Mouse (Mus musculus) liver, postnatal 0 days (tissue): ENCODE measurements around the gene Hs3st6. TPM values are rescaled to one million over a fixed set of nuclear protein-coding genes. Genes with fewer than 3 reads are reported as not detected.

Source experiments
- ATAC-seq: fragments of 200-750 bp; cut with Nextera tagmentation; 2 replicates; pipeline ENCODE4 v1.8.0; 2017; ENCODE audit warnings: mild to moderate bottlenecking, moderate library complexity
- DNase-seq: peaks from one replicate; pipeline ENCODE4 v3.0.0-alpha.2; 2016
- H3K27ac ChIP-seq: fragments of 300-500 bp; sonication (generic); 2 replicates; pipeline ENCODE4 v1.5.1; 2014; ENCODE audit warnings: antibody characterized with exemption, moderate library complexity, mild to moderate bottlenecking, low read depth
- H3K27me3 ChIP-seq: fragments of 300-500 bp; sonication (generic); 2 replicates; pipeline ENCODE4 v1.6.1; 2014; ENCODE audit warnings: low read length, control low read depth, mixed read lengths; ENCODE audit not compliant: insufficient read depth
- H3K36me3 ChIP-seq: fragments of 300-500 bp; sonication (generic); replicated peaks from 2 replicates; pipeline ENCODE4 v1.6.1; 2014; ENCODE audit warnings: mild to moderate bottlenecking, control low read depth, low read length, moderate library complexity, mixed read lengths; ENCODE audit not compliant: insufficient read depth
- H3K4me1 ChIP-seq: fragments of 300-500 bp; sonication (generic); 2 replicates; pipeline ENCODE4 v1.6.1; 2014; ENCODE audit warnings: antibody characterized with exemption, mild to moderate bottlenecking, control low read depth; ENCODE audit not compliant: insufficient read depth
- H3K4me2 ChIP-seq: fragments of 300-500 bp; sonication (generic); 2 replicates; pipeline ENCODE4 v1.6.1; 2014; ENCODE audit warnings: low read depth, mild to moderate bottlenecking, low read length, moderate library complexity, mixed read lengths
- H3K4me3 ChIP-seq: fragments of 300-500 bp; sonication (generic); 2 replicates; pipeline ENCODE4 v1.5.1; 2014; ENCODE audit warnings: low read depth, low read length
- H3K9ac ChIP-seq: fragments of 300-500 bp; sonication (generic); replicated peaks from 2 replicates; pipeline ENCODE4 v1.6.1; 2014; ENCODE audit warnings: mild to moderate bottlenecking, moderate library complexity
- H3K9me3 ChIP-seq: fragments of 300-500 bp; sonication (generic); 2 replicates; pipeline ENCODE4 v1.6.1; 2016; ENCODE audit warnings: mild to moderate bottlenecking, control low read depth, low read length, mixed read lengths
- CTCF ChIP-seq: sonication (generic); IDR thresholded peaks from 2 replicates; pipeline ENCODE4 v1.5.1; 2016; ENCODE audit warnings: antibody characterized with exemption, low read depth
- EP300 ChIP-seq: IDR thresholded peaks from 2 replicates; pipeline ENCODE4 v1.6.1; 2016; ENCODE audit warnings: antibody characterized with exemption, low read depth, mild to moderate bottlenecking
- WGBS: fragments of 180-500 bp; shearing (Covaris S2); extraction: QIAGEN DNeasy Blood & Tissue Kit; methylation state at CpG from one replicate; pipeline ENCODE4 v1.1.7; 2014; ENCODE audit not compliant: insufficient replicate concordance; 5-methylcytosine and 5-hydroxymethylcytosine counted together
- polyA plus RNA-seq: library from polyadenylated mRNA; unstranded; fragments of >200 nt; fragmentation: Nextera tagmentation; extraction: Ambion mirVana; gene quantifications from 2 replicates; pipeline ENCODE4 v1.2.1, GENCODE M21; 2015

The Hs3st6 gene
- polyA plus RNA-seq = 0.20 and 0.64 TPM in 2 replicates

DNA sequence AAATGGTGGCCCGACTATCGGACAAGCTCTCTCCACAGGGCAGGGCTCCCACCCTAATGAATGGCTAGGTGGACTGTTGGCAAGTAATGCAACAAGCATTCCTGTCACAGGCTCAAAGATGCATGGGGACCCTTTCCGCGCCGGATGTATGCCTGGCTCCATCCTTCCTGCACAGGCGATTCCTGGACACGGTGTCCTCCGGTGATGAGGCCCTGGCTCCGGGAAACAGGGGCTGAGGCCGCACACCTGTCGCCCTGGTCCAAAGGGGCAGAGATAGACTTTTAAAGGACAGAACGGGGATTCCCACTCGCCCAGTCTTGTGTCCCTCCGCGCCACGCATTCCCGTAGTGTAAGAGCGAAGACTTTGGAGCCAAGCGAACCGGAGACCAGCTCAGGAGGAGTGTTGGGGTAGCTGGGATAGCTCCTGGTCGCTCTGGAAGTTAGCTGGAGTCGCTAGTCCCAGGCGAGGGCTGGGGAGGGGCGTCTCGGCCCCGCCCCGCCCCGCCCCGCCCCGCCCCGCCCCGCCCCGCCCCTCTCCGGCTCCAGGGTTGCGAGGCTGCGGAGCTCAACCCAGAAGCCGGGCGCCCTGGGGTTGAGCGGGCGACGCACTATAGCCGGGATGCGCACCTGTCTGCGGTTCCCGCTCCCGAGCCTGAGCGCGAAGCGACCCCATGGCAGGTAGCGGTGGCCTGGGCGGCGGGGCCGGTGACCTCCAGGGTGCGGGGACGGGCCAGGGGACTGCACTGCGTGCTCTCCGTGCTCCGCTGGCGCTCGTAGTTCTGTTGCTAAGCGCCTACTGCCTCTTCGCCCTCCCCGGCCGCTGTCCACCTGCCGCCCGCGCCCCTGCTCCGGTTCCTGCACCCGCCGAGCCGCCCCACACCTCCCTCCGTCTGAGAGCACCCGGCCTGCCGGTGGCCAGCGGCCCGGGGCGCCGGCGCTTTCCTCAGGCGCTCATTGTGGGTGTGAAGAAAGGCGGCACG lies at the start of gene Hs3st6:
TSS of gene Hs3st6 (plus strand) at position 574 of the 980 bp plus-strand sequence.
- no peak for TF ChIP-seq CTCF
- no peak for TF ChIP-seq EP300
- Histone ChIP-seq H3K4me3 (peak within 1 kb of the TSS; percentile 54), H3K27me3 (peaks cover 58% of the 10 kb centered on the region), H3K36me3 (no peaks in the 10 kb centered on the region), H3K9me3 (no peaks in the 10 kb centered on the region), H3K27ac (no peak within 1 kb of the TSS), H3K9ac (no peak within 1 kb of the TSS), H3K4me1 (peaks cover 14% of the 10 kb centered on the region), H3K4me2 (peak within 1 kb of the TSS; percentile 86)
- WGBS = 1% methylated on average over 55 of the region's 82 CpGs
- ATAC-seq (peak; percentile 91), DNase-seq (peak; percentile 66)

DNA sequence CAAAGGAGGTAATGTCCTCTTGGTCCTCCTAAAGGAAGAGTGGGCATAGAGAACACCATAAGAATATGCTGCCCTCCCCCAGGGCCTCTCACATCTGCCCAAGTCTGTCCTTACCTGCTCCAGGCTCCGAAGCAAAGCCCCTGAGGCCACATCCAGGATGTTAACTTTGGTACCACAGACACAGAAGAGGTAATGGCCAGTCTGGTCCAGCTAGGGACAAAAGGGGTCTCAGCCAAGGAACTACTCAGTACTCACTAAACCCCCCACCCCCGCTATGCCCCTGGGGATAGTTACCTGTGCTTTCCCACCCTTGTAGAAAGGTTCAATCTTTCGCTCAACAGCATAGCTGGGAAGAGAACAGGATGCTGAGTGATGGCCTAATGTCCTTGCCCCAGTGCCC lies 47.0 kb upstream of the Hs3st6 start:
- H3K27me3 ChIP-seq = no peaks in the 10 kb centered on the region
- H3K36me3 ChIP-seq = peaks cover 28% of the 10 kb centered on the region
- WGBS = 93% methylated on average over 3 of the region's 3 CpGs
- no peak for TF ChIP-seq EP300
- TF ChIP-seq CTCF = no peak
- no peaks in the 10 kb centered on the region for H3K9me3 ChIP-seq
- peaks cover 14% of the 10 kb centered on the region for H3K4me1 ChIP-seq
- no peak overlapping the region for H3K4me3 ChIP-seq
- H3K27ac ChIP-seq = no peak overlapping the region
- ATAC-seq (no peak), DNase-seq (no peak)
- H3K4me2 ChIP-seq = no peak overlapping the region
- no peak overlapping the region for H3K9ac ChIP-seq

DNA sequence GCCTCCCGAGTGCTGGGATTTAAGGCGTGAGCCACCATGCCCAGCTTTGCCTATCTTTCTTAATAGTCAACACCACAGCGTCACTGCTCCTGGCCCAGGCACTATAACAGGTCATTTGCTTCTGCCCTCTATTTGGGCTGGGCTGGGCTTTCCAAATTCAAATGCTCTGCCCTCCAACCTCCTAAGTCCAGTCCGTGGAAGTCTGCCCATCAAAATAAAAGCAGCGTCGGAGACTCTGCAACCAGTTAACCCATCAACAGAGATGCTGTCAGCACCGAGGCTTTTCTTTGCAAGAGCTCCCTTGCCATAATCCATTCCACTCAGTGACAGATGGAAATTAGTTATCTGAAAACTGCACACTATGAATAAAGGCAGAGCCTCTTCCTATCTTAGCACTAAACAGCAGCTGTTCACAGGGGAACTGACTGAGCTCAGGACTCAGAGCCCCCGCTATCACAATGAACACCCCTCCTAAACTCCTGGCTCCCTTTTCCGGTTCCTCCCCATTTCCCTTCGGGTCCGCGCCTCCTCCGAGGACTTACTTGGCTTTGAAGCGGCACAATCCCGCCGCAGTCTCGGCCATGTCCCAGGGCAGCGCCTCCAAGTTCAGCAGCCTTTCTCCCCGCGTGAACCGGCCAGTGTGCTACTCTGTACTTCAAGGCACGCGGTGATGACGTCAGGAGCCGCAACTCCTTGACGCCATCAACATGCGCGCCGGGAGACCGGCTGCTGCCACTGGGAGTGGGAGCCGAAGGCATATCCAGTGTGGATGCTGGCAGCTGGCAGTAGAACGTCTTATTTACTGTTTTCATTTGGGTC lies 45.6 kb upstream of the Hs3st6 start, which contains the start of gene Tbl3:
TSS of gene Tbl3 (minus strand) at position 679 of the 819 bp plus-strand sequence.
- H3K9ac ChIP-seq = peak within 1 kb of the TSS; percentile 82
- H3K4me1 ChIP-seq = peaks cover 14% of the 10 kb centered on the region
- no peaks in the 10 kb centered on the region for H3K9me3 ChIP-seq
- peak; percentile 48; the same call in 1 of the 2 replicates for TF ChIP-seq EP300
- no peak for TF ChIP-seq CTCF
- no peaks in the 10 kb centered on the region for H3K27me3 ChIP-seq
- peaks cover 16% of the 10 kb centered on the region; the same call in 1 of the 2 replicates for H3K36me3 ChIP-seq
- WGBS = 1% methylated on average over 32 of the region's 32 CpGs
- peak within 1 kb of the TSS; percentile 86 for H3K4me3 ChIP-seq
- H3K27ac ChIP-seq = peak within 1 kb of the TSS; percentile 93
- peak; percentile 92 for ATAC-seq
- H3K4me2 ChIP-seq = peak within 1 kb of the TSS; percentile 93
- DNase-seq = peak; percentile 95

DNA sequence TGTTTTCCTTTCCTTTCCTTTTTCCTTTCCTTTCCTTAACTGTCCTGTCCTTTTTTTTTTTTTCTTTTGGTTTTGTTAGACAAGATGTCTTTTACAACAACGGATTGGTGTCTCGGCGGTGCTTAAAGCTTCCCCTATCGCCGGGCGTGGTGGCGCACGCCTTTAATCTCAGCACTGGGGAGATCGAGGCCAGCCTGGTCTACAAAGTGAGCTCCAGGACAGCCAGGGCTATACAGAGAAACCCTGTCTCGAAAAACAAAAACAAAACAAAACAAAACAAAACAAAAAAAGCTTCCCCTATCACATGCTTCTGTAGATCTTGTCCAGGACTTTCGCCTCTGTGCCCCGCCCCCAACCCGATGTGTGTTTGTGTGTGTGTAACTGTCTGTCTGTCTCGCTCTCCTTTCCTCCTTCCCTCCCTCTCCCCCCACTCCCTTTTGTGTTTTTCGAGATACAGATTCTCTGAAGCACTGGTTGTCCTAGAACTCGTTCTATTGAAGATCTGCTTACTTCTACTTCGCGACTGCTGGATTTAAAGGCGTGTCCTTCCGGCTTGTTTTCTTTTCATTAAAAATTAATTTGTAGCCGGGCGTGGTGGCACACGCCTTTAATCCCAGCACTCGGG lies 44.9 kb upstream of the Hs3st6 start:
- WGBS = 1% methylated on average over 24 of the region's 24 CpGs
- Histone ChIP-seq H3K27ac (peak overlapping the region; percentile 93), H3K4me1 (peaks cover 14% of the 10 kb centered on the region), H3K9ac (peak overlapping the region; percentile 82), H3K36me3 (peaks cover 15% of the 10 kb centered on the region; the same call in 1 of the 2 replicates), H3K4me2 (peak overlapping the region; percentile 93), H3K9me3 (no peaks in the 10 kb centered on the region), H3K27me3 (no peaks in the 10 kb centered on the region), H3K4me3 (peak overlapping the region; percentile 86)
- peak; percentile 63 for DNase-seq
- TF ChIP-seq CTCF (no peak), EP300 (0 out of 2 replicates have a peak, but pooled peaks have one; percentile 5)
- peak; percentile 44 for ATAC-seq

DNA sequence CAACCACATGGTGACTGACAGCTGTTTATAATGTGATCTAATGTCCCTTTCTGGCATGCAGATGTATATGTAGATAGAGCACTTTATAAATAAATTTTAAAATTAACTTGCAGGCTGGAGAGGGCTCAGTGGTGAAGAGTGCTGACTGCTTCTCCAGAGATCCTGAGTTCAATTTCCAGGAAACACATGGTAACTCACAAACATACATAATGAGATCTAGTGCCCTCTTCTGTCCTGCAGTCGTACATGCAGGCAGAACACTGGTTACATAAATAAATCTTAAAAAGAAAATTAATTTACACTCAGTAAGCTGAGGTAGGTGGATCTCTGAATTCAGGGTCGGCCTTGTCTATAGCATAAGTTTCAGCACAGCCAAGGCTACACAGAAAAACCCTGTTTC lies 44.1 kb upstream of the Hs3st6 start:
- Histone ChIP-seq H3K27me3 (no peaks in the 10 kb centered on the region), H3K4me3 (no peak overlapping the region), H3K9me3 (no peaks in the 10 kb centered on the region), H3K4me2 (peak overlapping the region; percentile 93; the same call in 1 of the 2 replicates), H3K27ac (no peak overlapping the region), H3K36me3 (peaks cover 15% of the 10 kb centered on the region; the same call in 1 of the 2 replicates), H3K4me1 (peaks cover 14% of the 10 kb centered on the region), H3K9ac (no peak overlapping the region)
- 19% methylated on average over 2 of the region's 2 CpGs for WGBS
- ATAC-seq (no peak), DNase-seq (peak; percentile 13)
- no peak for TF ChIP-seq EP300
- peak; percentile 68 for TF ChIP-seq CTCF
